Mouse (Mus musculus): ENCODE results near the gene Ace.
A peak's percentile ranks its signal among the peaks of the same experiment; 100 is the strongest.
"Not testable (repeated sequence)": the region's sequence is repeated elsewhere in the genome, so short reads cannot be mapped to it uniquely, and the experiment has no call there.

Gene Ace

GRCm38 (mm10) chr11:106000062-106000461 lies 32.3 kb downstream of the Ace start:
- Histone ChIP-seq H3K36me3 (ENCODE audit: control insufficient read depth, insufficient read depth, low read length, poor library complexity, severe bottlenecking) (no peaks in the 10 kb centered on the region), H3K27me3 (ENCODE audit: control insufficient read depth, insufficient read depth, low read length, poor library complexity, severe bottlenecking) (no peaks in the 10 kb centered on the region)
- DNase-seq (ENCODE audit: low read depth, low spot score), result no peak

GRCm38 (mm10) chr11:106001718-106002117 lies 34.0 kb downstream of the Ace start:
- Histone ChIP-seq H3K36me3 (ENCODE audit: control insufficient read depth, insufficient read depth, low read length, poor library complexity, severe bottlenecking) (no peaks in the 10 kb centered on the region), H3K27me3 (ENCODE audit: control insufficient read depth, insufficient read depth, low read length, poor library complexity, severe bottlenecking) (no peaks in the 10 kb centered on the region)
- peak; percentile 68 for DNase-seq (ENCODE audit: low read depth, low spot score)

GRCm38 (mm10) chr11:106004576-106004975 lies 36.8 kb downstream of the Ace start:
- no peak for DNase-seq (ENCODE audit: low read depth, low spot score)
- Histone ChIP-seq H3K36me3 (ENCODE audit: control insufficient read depth, insufficient read depth, low read length, poor library complexity, severe bottlenecking) (no peaks in the 10 kb centered on the region), H3K27me3 (ENCODE audit: control insufficient read depth, insufficient read depth, low read length, poor library complexity, severe bottlenecking) (no peaks in the 10 kb centered on the region)

- no peaks in the 10 kb centered on the region for H3K36me3 ChIP-seq (ENCODE audit: control insufficient read depth, insufficient read depth, low read length, poor library complexity, severe bottlenecking)
- DNase-seq (ENCODE audit: low read depth, low spot score), result no peak
- H3K27me3 ChIP-seq (ENCODE audit: control insufficient read depth, insufficient read depth, low read length, poor library complexity, severe bottlenecking), result no peaks in the 10 kb centered on the region
Measured at GRCm38 (mm10) chr11:106005970-106006369, 38.2 kb downstream of the Ace start.

- Histone ChIP-seq H3K27me3 (ENCODE audit: control insufficient read depth, insufficient read depth, low read length, poor library complexity, severe bottlenecking) (no peaks in the 10 kb centered on the region), H3K36me3 (ENCODE audit: control insufficient read depth, insufficient read depth, low read length, poor library complexity, severe bottlenecking) (no peaks in the 10 kb centered on the region)
- peak; percentile 65 for DNase-seq (ENCODE audit: low read depth, low spot score)
Measured at GRCm38 (mm10) chr11:106007821-106008220, 40.1 kb downstream of the Ace start, which contains the start of gene Kcnh6. Gene Kcnh6 (plus strand): TSS chr11:106008124.

GRCm38 (mm10) chr11:106012711-106013110 lies 45.0 kb downstream of the Ace start:
- H3K36me3 ChIP-seq (ENCODE audit: control insufficient read depth, insufficient read depth, low read length, poor library complexity, severe bottlenecking), result no peaks in the 10 kb centered on the region
- DNase-seq (ENCODE audit: low read depth, low spot score), result no peak
- no peaks in the 10 kb centered on the region for H3K27me3 ChIP-seq (ENCODE audit: control insufficient read depth, insufficient read depth, low read length, poor library complexity, severe bottlenecking)

- no peaks in the 10 kb centered on the region for H3K36me3 ChIP-seq (ENCODE audit: control insufficient read depth, insufficient read depth, low read length, poor library complexity, severe bottlenecking)
- DNase-seq (ENCODE audit: low read depth, low spot score), result no peak
- no peaks in the 10 kb centered on the region for H3K27me3 ChIP-seq (ENCODE audit: control insufficient read depth, insufficient read depth, low read length, poor library complexity, severe bottlenecking)
Measured at GRCm38 (mm10) chr11:106013556-106014225, 45.9 kb downstream of the Ace start.

GRCm38 (mm10) chr11:106016440-106016839 lies 48.7 kb downstream of the Ace start:
- H3K36me3 ChIP-seq (ENCODE audit: control insufficient read depth, insufficient read depth, low read length, poor library complexity, severe bottlenecking), result no peaks in the 10 kb centered on the region
- H3K27me3 ChIP-seq (ENCODE audit: control insufficient read depth, insufficient read depth, low read length, poor library complexity, severe bottlenecking), result no peaks in the 10 kb centered on the region
- no peak for DNase-seq (ENCODE audit: low read depth, low spot score)

GRCm38 (mm10) chr11:106020051-106020763 lies 52.5 kb downstream of the Ace start:
- no peaks in the 10 kb centered on the region for H3K36me3 ChIP-seq (ENCODE audit: control insufficient read depth, insufficient read depth, low read length, poor library complexity, severe bottlenecking)
- H3K27me3 ChIP-seq (ENCODE audit: control insufficient read depth, insufficient read depth, low read length, poor library complexity, severe bottlenecking), result no peaks in the 10 kb centered on the region
- DNase-seq (ENCODE audit: low read depth, low spot score), result peak; percentile 39

GRCm38 (mm10) chr11:106025774-106026173 lies 58.0 kb downstream of the Ace start:
- no peak for DNase-seq (ENCODE audit: low read depth, low spot score)
- H3K27me3 ChIP-seq (ENCODE audit: control insufficient read depth, insufficient read depth, low read length, poor library complexity, severe bottlenecking), result no peaks in the 10 kb centered on the region
- 0 out of 2 replicates have a peak, but pooled peaks cover 2% of the 10 kb centered on the region for H3K36me3 ChIP-seq (ENCODE audit: control insufficient read depth, insufficient read depth, low read length, poor library complexity, severe bottlenecking)

- H3K27me3 ChIP-seq (ENCODE audit: control insufficient read depth, insufficient read depth, low read length, poor library complexity, severe bottlenecking), result no peaks in the 10 kb centered on the region
- 0 out of 2 replicates have a peak, but pooled peaks cover 2% of the 10 kb centered on the region for H3K36me3 ChIP-seq (ENCODE audit: control insufficient read depth, insufficient read depth, low read length, poor library complexity, severe bottlenecking)
- DNase-seq (ENCODE audit: low read depth, low spot score), result peak; percentile 83
Measured at GRCm38 (mm10) chr11:106026465-106027151, 58.9 kb downstream of the Ace start.

GRCm38 (mm10) chr11:106027607-106028006 lies 59.9 kb downstream of the Ace start:
- Histone ChIP-seq H3K27me3 (ENCODE audit: control insufficient read depth, insufficient read depth, low read length, poor library complexity, severe bottlenecking) (no peaks in the 10 kb centered on the region), H3K36me3 (ENCODE audit: control insufficient read depth, insufficient read depth, low read length, poor library complexity, severe bottlenecking) (0 out of 2 replicates have a peak, but pooled peaks cover 2% of the 10 kb centered on the region)
- DNase-seq (ENCODE audit: low read depth, low spot score), result no peak

GRCm38 (mm10) chr11:106032074-106032473 lies 64.3 kb downstream of the Ace start:
- H3K36me3 ChIP-seq (ENCODE audit: control insufficient read depth, insufficient read depth, low read length, poor library complexity, severe bottlenecking); H3K27me3 ChIP-seq (ENCODE audit: control insufficient read depth, insufficient read depth, low read length, poor library complexity, severe bottlenecking); DNase-seq (ENCODE audit: low read depth, low spot score): not testable (repeated sequence)

GRCm38 (mm10) chr11:106033491-106033919 lies 65.8 kb downstream of the Ace start:
- no peaks in the 10 kb centered on the region for H3K36me3 ChIP-seq (ENCODE audit: control insufficient read depth, insufficient read depth, low read length, poor library complexity, severe bottlenecking)
- peak; percentile 83 for DNase-seq (ENCODE audit: low read depth, low spot score)
- H3K27me3 ChIP-seq (ENCODE audit: control insufficient read depth, insufficient read depth, low read length, poor library complexity, severe bottlenecking), result no peaks in the 10 kb centered on the region

- DNase-seq (ENCODE audit: low read depth, low spot score), result peak; percentile 38
- Histone ChIP-seq H3K36me3 (ENCODE audit: control insufficient read depth, insufficient read depth, low read length, poor library complexity, severe bottlenecking) (no peaks in the 10 kb centered on the region), H3K27me3 (ENCODE audit: control insufficient read depth, insufficient read depth, low read length, poor library complexity, severe bottlenecking) (no peaks in the 10 kb centered on the region)
Measured at GRCm38 (mm10) chr11:106034986-106035385, 67.2 kb downstream of the Ace start.
